Mouse (Mus musculus) spleen, adult 2 months (tissue): ENCODE results near the gene Prnp.

ENCODE experiments used
- CTCF ChIP-seq: fragments of 200-500 bp; IDR thresholded peaks from 2 replicates; pipeline ENCODE4 v1.5.1; 2011; ENCODE audit warnings: mild to moderate bottlenecking, inconsistent platforms; ENCODE audit not compliant: insufficient read depth, insufficient read length, insufficient replicate concordance; ENCODE audit errors: extremely low read depth
- POLR2A ChIP-seq: fragments of 200-500 bp; IDR thresholded peaks from 2 replicates; pipeline ENCODE4 v1.6.1; 2011; ENCODE audit warnings: low read depth, low read length, inconsistent platforms

- TF ChIP-seq CTCF, result no peak
- no peak for TF ChIP-seq POLR2A
Measured at GRCm38 (mm10) chr2:131862617-131863275, 47.0 kb upstream of the Prnp start.
